30 mouse cellular contexts compared by ENCODE assay signal in the genomic region with DNA sequence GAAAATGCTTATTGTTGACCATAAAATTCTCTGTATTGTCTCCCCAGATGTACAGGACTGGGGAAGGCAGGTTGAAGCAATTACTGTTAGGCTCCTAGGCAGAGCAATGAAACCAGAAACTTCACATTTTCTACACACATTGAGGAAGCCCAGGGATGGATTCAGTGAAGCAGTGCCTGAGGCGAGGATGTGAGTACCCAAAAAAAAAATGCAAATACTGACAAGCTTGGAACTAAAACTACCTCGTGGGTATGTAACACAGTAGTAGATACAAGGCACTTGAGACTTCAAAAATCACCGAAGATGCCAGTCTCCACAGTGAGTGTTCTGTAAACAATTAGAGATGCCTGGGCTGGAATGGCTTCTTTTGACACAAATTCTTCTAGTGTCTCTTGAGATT.
"Had no signal": no experiment of that assay in that cellular context is flagged by ENCODE, and none has a peak within 500 bp of the region (broad histone marks: within the 10 kb centered on the region; RNA-seq: fewer than 3 reads in every experiment).

No protein-coding gene starts in this region.

- H3K9me3 ChIP-seq: heart, embryonic 13.5 days; heart, embryonic 15.5 days; hindbrain, embryonic 10.5 days; hindbrain, embryonic 12.5 days; intestine, embryonic 15.5 days; kidney, embryonic 15.5 days; limb, embryonic 10.5 days; limb, embryonic 12.5 days; liver, embryonic 13.5 days; liver, embryonic 15.5 days had no signal

- H3K27ac ChIP-seq: heart, adult 2 months; heart, embryonic 13.5 days; heart, embryonic 15.5 days; hindbrain, embryonic 10.5 days; hindbrain, embryonic 12.5 days; hindbrain, embryonic 14.5 days; intestine, embryonic 15.5 days; kidney, embryonic 15.5 days; kidney, postnatal 0 days; limb, embryonic 10.5 days; limb, embryonic 12.5 days; liver, embryonic 13.5 days; liver, embryonic 15.5 days had no signal

- H3K36me3 ChIP-seq: heart, embryonic 13.5 days; heart, embryonic 15.5 days; hindbrain, embryonic 10.5 days; hindbrain, embryonic 12.5 days; intestine, embryonic 15.5 days; kidney, embryonic 15.5 days; limb, embryonic 10.5 days; limb, embryonic 12.5 days; liver, embryonic 13.5 days; liver, embryonic 15.5 days had no signal

- H3K27me3 ChIP-seq: heart, embryonic 13.5 days; heart, embryonic 15.5 days; hindbrain, embryonic 12.5 days; intestine, embryonic 15.5 days; kidney, embryonic 15.5 days; limb, embryonic 12.5 days; liver, embryonic 13.5 days; liver, embryonic 15.5 days had no signal

- H3K4me2 ChIP-seq: heart, embryonic 11.5 days; heart, embryonic 13.5 days; heart, embryonic 15.5 days; hindbrain, embryonic 12.5 days; hindbrain, embryonic 14.5 days; intestine, embryonic 15.5 days; kidney, embryonic 15.5 days; limb, embryonic 12.5 days; liver, embryonic 11.5 days; liver, embryonic 13.5 days; liver, embryonic 15.5 days had no signal

- DNase-seq: gastrocnemius, postnatal 14 days; gastrocnemius, postnatal 36 days; heart, adult 11 months; heart, adult 2 months; heart, postnatal 4 days; kidney, adult 2 months; kidney, adult 9 months; kidney, postnatal 14 days; kidney, postnatal 36 days; layer of hippocampus, adult 9-11 months; layer of hippocampus, postnatal 36 days; liver; liver, embryonic 13.5 days; liver, postnatal 0 days had no signal

- H3K9ac ChIP-seq: heart, embryonic 13.5 days; heart, embryonic 15.5 days; hindbrain, embryonic 12.5 days; hindbrain, embryonic 14.5 days; intestine, embryonic 15.5 days; kidney, embryonic 15.5 days; limb, embryonic 12.5 days; liver, embryonic 13.5 days; liver, embryonic 15.5 days; liver, postnatal 0 days had no signal

- H3K4me3 ChIP-seq: heart, adult 2 months; heart, embryonic 13.5 days; heart, embryonic 15.5 days; hindbrain, embryonic 10.5 days; hindbrain, embryonic 12.5 days; intestine, embryonic 15.5 days; kidney, embryonic 15.5 days; limb, embryonic 10.5 days; limb, embryonic 12.5 days; liver, embryonic 13.5 days; liver, embryonic 15.5 days had no signal

- H3K4me1 ChIP-seq: heart, embryonic 15.5 days; hindbrain, embryonic 10.5 days; hindbrain, embryonic 12.5 days; intestine, embryonic 15.5 days; kidney, embryonic 15.5 days; limb, embryonic 10.5 days; liver, embryonic 13.5 days; liver, embryonic 15.5 days had no signal

- ATAC-seq: hindbrain, embryonic 16.5 days; inflammation-experienced regulatory T-cells, adult 6 months; intestine, embryonic 15.5 days; intestine, postnatal 0 days; liver, postnatal 0 days had no signal
